23 mouse cellular contexts compared by ENCODE assay signal in the genomic region with DNA sequence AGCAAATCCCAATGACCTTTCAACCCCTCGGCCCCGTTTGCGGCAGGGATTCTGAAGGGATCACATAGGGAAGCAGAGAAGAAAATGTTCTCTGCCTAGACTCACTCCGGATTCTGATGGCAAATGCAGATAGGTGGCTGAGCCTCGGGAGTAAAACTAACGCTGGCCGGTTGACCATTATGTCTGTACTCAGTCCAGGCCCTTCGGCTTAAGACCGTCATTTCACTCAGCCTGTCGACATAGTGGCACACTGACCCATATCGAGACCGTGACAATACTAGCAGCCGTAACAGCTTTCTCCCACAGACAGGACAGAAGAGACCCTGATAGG. TPM values are rescaled to one million over a fixed set of nuclear protein-coding genes. Genes with fewer than 3 reads are reported as not detected.
DNase-seq lines count a peak whose midpoint lies in the region; ATAC-seq lines count a peak whose summit lies in the region.
"Had no signal": no experiment of that assay in that cellular context is flagged by ENCODE, and none has a peak within 500 bp of the region (broad histone marks: within the 10 kb centered on the region; RNA-seq: fewer than 3 reads in every experiment).

No protein-coding gene starts in this region.

- H3K4me2 ChIP-seq in heart, embryonic 13.5 days, result no peak overlapping the region
- no peak overlapping the region for H3K4me2 ChIP-seq in heart, embryonic 12.5 days
- H3K4me2 ChIP-seq: liver, embryonic 13.5 days; lung, embryonic 14.5 days had no signal

- no peak for ATAC-seq in heart, embryonic 13.5 days (ENCODE audit: extremely low read depth, insufficient number of reproducible peaks, low FRiP score, low TSS enrichment)
- ATAC-seq in heart, embryonic 12.5 days (ENCODE audit: insufficient number of reproducible peaks, low FRiP score), result no peak

- H3K9me3 ChIP-seq in heart, embryonic 13.5 days, result no peaks in the 10 kb centered on the region
- H3K9me3 ChIP-seq in heart, embryonic 12.5 days (replicated peaks), result no peaks in the 10 kb centered on the region
- 0 out of 2 replicates have a peak, but pooled peaks cover 4% of the 10 kb centered on the region for H3K9me3 ChIP-seq in limb, embryonic 10.5 days (replicated peaks)
- H3K9me3 ChIP-seq: liver, embryonic 13.5 days had no signal

- peak; percentile 31 for DNase-seq in retina, embryonic 14.5 days (ENCODE audit: low spot score)
- DNase-seq in retina, postnatal 1 day, result no peak
- DNase-seq in limb, embryonic 10.5 days (ENCODE audit: low spot score), result no peak
- DNase-seq in B cell, adult 2 months, result no peak
- DNase-seq in left cerebral cortex, postnatal 10 days (ENCODE audit: extremely low spot score in 1 of 2, low spot score in 2 of 2), result no peak
- DNase-seq: cerebellum, adult 2 months; cerebellum, postnatal 36 days; gastrocnemius, postnatal 36 days; heart, postnatal 10 days; kidney, adult 18-20 months; left cerebral cortex, postnatal 4 days; liver, embryonic 13.5 days; lung, embryonic 14.5 days; lung, postnatal 36 days; right cerebral cortex, postnatal 25 days; thymus, postnatal 4 days had no signal

- no peak overlapping the region for H3K4me3 ChIP-seq in heart, embryonic 13.5 days
- H3K4me3 ChIP-seq in heart, embryonic 12.5 days, result no peak overlapping the region
- no peak overlapping the region for H3K4me3 ChIP-seq in limb, embryonic 10.5 days
- H3K4me3 ChIP-seq: erythroblast, embryonic 14.5 days; layer of hippocampus, adult 2 months; liver, embryonic 13.5 days had no signal

- 60% methylated on average over 13 of the region's 13 CpGs for WGBS in heart, embryonic 13.5 days
- WGBS in heart, embryonic 12.5 days, result 62% methylated on average over 13 of the region's 13 CpGs
- 42% methylated on average over 13 of the region's 13 CpGs for WGBS in limb, embryonic 10.5 days

- peaks cover 9% of the 10 kb centered on the region; the same call in 1 of the 2 replicates for H3K36me3 ChIP-seq in heart, embryonic 13.5 days
- peaks cover 10% of the 10 kb centered on the region; the same call in 1 of the 2 replicates for H3K36me3 ChIP-seq in heart, embryonic 12.5 days
- peaks cover 86% of the 10 kb centered on the region for H3K36me3 ChIP-seq in limb, embryonic 10.5 days
- H3K36me3 ChIP-seq: liver, embryonic 13.5 days had no signal

- H3K9ac ChIP-seq in heart, embryonic 13.5 days, result peak overlapping the region; percentile 9; the same call in 1 of the 2 replicates
- H3K9ac ChIP-seq in heart, embryonic 12.5 days, result no peak overlapping the region
- H3K9ac ChIP-seq: liver, embryonic 13.5 days; lung, embryonic 14.5 days had no signal

- peaks cover 7% of the 10 kb centered on the region; the same call in 1 of the 2 replicates for H3K27me3 ChIP-seq in heart, embryonic 13.5 days (replicated peaks)
- H3K27me3 ChIP-seq in heart, embryonic 12.5 days (replicated peaks), result no peaks in the 10 kb centered on the region; the same call in 1 of the 2 replicates
- no peaks in the 10 kb centered on the region for H3K27me3 ChIP-seq in limb, embryonic 10.5 days (ENCODE audit: low read depth, poor library complexity, severe bottlenecking)
- H3K27me3 ChIP-seq: liver, embryonic 13.5 days had no signal

- H3K4me1 ChIP-seq in heart, embryonic 13.5 days, result peaks cover 52% of the 10 kb centered on the region
- H3K4me1 ChIP-seq in heart, embryonic 12.5 days (replicated peaks), result peaks cover 38% of the 10 kb centered on the region
- H3K4me1 ChIP-seq in limb, embryonic 10.5 days, result peaks cover 68% of the 10 kb centered on the region
- H3K4me1 ChIP-seq: liver, embryonic 13.5 days had no signal

- intact Hi-C loops in left cerebral cortex, postnatal 10 days (cut with DNase I), result no loop called here

- no peak overlapping the region for H3K27ac ChIP-seq in heart, embryonic 13.5 days (replicated peaks)
- H3K27ac ChIP-seq in heart, embryonic 12.5 days (ENCODE audit: poor library complexity, severe bottlenecking), result no peak overlapping the region
- peak overlapping the region; percentile 86 for H3K27ac ChIP-seq in limb, embryonic 10.5 days
- H3K27ac ChIP-seq: kidney, postnatal 0 days; layer of hippocampus, adult 2 months; liver, embryonic 13.5 days had no signal

RNA-seq across cellular contexts. Expression of gene Scube1, which starts 24.3 kb away (rescaled TPM):
- 9.1 and 11.0 TPM in 2 replicates for polyA plus RNA-seq in heart, embryonic 13.5 days (2015; fragmentation: Nextera tagmentation; extraction: Ambion mirVana)
- 16.3 and 16.6 TPM in 2 replicates for polyA plus RNA-seq in heart, embryonic 12.5 days (2016; fragmentation: Nextera tagmentation; extraction: Ambion mirVana)
- polyA plus RNA-seq in limb, embryonic 10.5 days (2016; fragmentation: Nextera tagmentation; extraction: Ambion mirVana), result 124 TPM in 2 replicates
- total RNA-seq in left cerebral cortex, postnatal 10 days (2021), result 10 to 100 TPM; 38.2 to 39.3 TPM
- total RNA-seq: megakaryocyte-erythroid progenitor cell, adult 5-6 weeks; monocyte, adult 5-6 weeks had no signal
- polyA plus RNA-seq: erythroblast, embryonic 14.5 days had no signal
